Mouse (Mus musculus) stomach, postnatal 0 days (tissue): ENCODE measurements around the gene Tmprss4. TPM values are rescaled to one million over a fixed set of nuclear protein-coding genes. Genes with fewer than 3 reads are reported as not detected.

Experiments
- ATAC-seq: fragments of 200-750 bp; cut with Nextera tagmentation; 2 replicates; pipeline ENCODE4 v1.8.0; 2017; ENCODE audit not compliant: low FRiP score, low TSS enrichment
- DNase-seq: peaks from one replicate; pipeline ENCODE4 v3.0.0-alpha.2; 2016; ENCODE audit warnings: low spot score
- H3K27ac ChIP-seq: fragments of 300-500 bp; sonication (generic); replicated peaks from 2 replicates; pipeline ENCODE4 v1.5.1; 2014; ENCODE audit warnings: mild to moderate bottlenecking, control low read depth
- H3K27me3 ChIP-seq: fragments of 300-500 bp; sonication (generic); 2 replicates; pipeline ENCODE4 v1.6.1; 2014; ENCODE audit warnings: low read length; ENCODE audit not compliant: control insufficient read depth, insufficient read depth
- H3K36me3 ChIP-seq: fragments of 300-500 bp; sonication (generic); 2 replicates; pipeline ENCODE4 v1.6.1; 2014; ENCODE audit warnings: low read length, mixed read lengths; ENCODE audit not compliant: control insufficient read depth, insufficient read depth
- H3K4me1 ChIP-seq: fragments of 300-500 bp; sonication (generic); replicated peaks from 2 replicates; pipeline ENCODE4 v1.6.1; 2014; ENCODE audit warnings: antibody characterized with exemption; ENCODE audit not compliant: control insufficient read depth, insufficient read depth
- H3K4me2 ChIP-seq: fragments of 300-500 bp; sonication (generic); replicated peaks from 2 replicates; pipeline ENCODE4 v1.6.1; 2014; ENCODE audit warnings: low read depth, mild to moderate bottlenecking, control low read depth, moderate library complexity
- H3K4me3 ChIP-seq: fragments of 300-500 bp; sonication (generic); 2 replicates; pipeline ENCODE4 v1.5.1; 2014; ENCODE audit warnings: low read depth, low read length, control low read depth
- H3K9ac ChIP-seq: fragments of 300-500 bp; sonication (generic); 2 replicates; pipeline ENCODE4 v1.6.1; 2014; ENCODE audit warnings: mild to moderate bottlenecking, low read length, control low read depth, mixed read lengths
- H3K9me3 ChIP-seq: fragments of 300-500 bp; sonication (generic); 2 replicates; pipeline ENCODE4 v1.6.1; 2016; ENCODE audit warnings: low read length; ENCODE audit not compliant: control insufficient read depth
- CTCF ChIP-seq: IDR thresholded peaks from 2 replicates; pipeline ENCODE4 v1.5.1; 2016; ENCODE audit warnings: antibody characterized with exemption, low read depth, mild to moderate bottlenecking, moderate library complexity
- EP300 ChIP-seq: optimal IDR thresholded peaks from 2 replicates; pipeline ENCODE3; 2016; ENCODE audit warnings: antibody characterized with exemption
- WGBS: fragments of 180-500 bp; shearing (Covaris S2); extraction: QIAGEN DNeasy Blood & Tissue Kit; methylation state at CpG from one replicate; pipeline ENCODE4 v1.1.7; 2014; 5-methylcytosine and 5-hydroxymethylcytosine counted together
- polyA plus RNA-seq: library from polyadenylated mRNA; unstranded; fragments of >200 nt; fragmentation: Nextera tagmentation; extraction: Ambion mirVana; gene quantifications from 2 replicates; pipeline ENCODE4 v1.2.1, GENCODE M21; 2015

The Tmprss4 gene
- polyA plus RNA-seq, 1 experiment from 2014 or later = 25.3 TPM

GRCm38 (mm10) chr9:45138191-45139032, 65.5 kb downstream of the Tmprss4 start, which contains the start of gene Scn4b:
Gene Scn4b, plus strand, starts transcription at chr9:45138395.
- no peaks in the 10 kb centered on the region for H3K9me3 ChIP-seq
- H3K27ac ChIP-seq = no peak within 1 kb of the TSS
- no peaks in the 10 kb centered on the region for H3K36me3 ChIP-seq
- peak; percentile 51 for DNase-seq
- TF ChIP-seq EP300 (no peak), CTCF (no peak)
- peak within 1 kb of the TSS; percentile 47 for H3K9ac ChIP-seq
- peak within 1 kb of the TSS; percentile 51 for H3K4me3 ChIP-seq
- no peak; the same call in 1 of the 2 replicates for ATAC-seq
- no peaks in the 10 kb centered on the region; the same call in 1 of the 2 replicates for H3K27me3 ChIP-seq
- 0 out of 2 replicates have a peak, but pooled peaks cover 3% of the 10 kb centered on the region for H3K4me1 ChIP-seq
- H3K4me2 ChIP-seq = peak within 1 kb of the TSS; percentile 84
- under 1% methylated on average over 63 of the region's 76 CpGs for WGBS

DNA sequence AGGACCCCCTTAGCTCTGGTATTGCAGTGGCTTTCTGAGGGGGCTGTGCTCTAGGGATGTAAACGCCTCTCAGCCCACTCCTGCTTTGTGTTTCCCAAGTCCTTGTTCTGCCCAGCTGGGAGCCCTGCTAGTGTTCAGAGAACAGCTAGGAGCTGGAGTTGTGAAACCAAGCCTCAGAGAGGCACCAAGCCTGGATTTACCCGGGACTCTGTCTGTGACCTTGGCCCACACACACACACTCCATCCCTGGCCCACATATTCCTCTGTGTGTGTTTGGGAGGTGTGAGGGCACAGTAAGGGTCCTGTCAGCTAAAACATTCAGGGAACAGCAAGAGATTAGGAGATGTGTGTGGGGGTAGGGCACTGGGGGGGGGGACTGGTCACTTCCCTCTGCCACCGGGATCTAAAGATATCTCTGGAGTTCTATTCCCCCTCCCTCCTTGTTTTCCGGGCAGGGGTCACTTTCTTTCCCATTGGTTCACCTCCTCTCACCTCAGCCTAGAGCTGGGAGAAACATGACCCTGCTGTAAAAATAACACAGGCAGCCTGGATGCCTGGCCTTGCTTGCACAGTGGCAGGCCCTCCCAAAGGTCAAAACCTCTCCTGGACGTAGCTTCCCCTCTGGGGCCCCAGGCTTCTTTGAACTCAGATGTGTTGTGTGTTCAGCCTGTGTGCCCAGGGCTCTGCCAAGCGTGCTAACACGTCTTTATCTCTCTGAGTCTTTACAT, 67.3 kb downstream of the Tmprss4 start:
- H3K4me2 ChIP-seq = no peak overlapping the region
- H3K27ac ChIP-seq = no peak overlapping the region
- H3K9me3 ChIP-seq = no peaks in the 10 kb centered on the region
- H3K9ac ChIP-seq = no peak overlapping the region
- no peaks in the 10 kb centered on the region for H3K36me3 ChIP-seq
- H3K27me3 ChIP-seq = no peaks in the 10 kb centered on the region; the same call in 1 of the 2 replicates
- DNase-seq (peak; percentile 35), ATAC-seq (no peak)
- no peak overlapping the region for H3K4me3 ChIP-seq
- no peak for TF ChIP-seq CTCF
- TF ChIP-seq EP300 = no peak
- 26% methylated on average over 7 of the region's 7 CpGs for WGBS
- 0 out of 2 replicates have a peak, but pooled peaks cover 3% of the 10 kb centered on the region for H3K4me1 ChIP-seq

- H3K36me3 ChIP-seq = no peaks in the 10 kb centered on the region
- no peak overlapping the region for H3K9ac ChIP-seq
- H3K4me2 ChIP-seq = no peak overlapping the region
- H3K27ac ChIP-seq = no peak overlapping the region
- H3K9me3 ChIP-seq = no peaks in the 10 kb centered on the region
- DNase-seq (peak; percentile 83), ATAC-seq (peak; percentile 77)
- no peaks in the 10 kb centered on the region; the same call in 1 of the 2 replicates for H3K27me3 ChIP-seq
- no peak overlapping the region for H3K4me3 ChIP-seq
- WGBS = 19% methylated on average over 5 of the region's 5 CpGs
- peak; percentile 83 for TF ChIP-seq CTCF
- TF ChIP-seq EP300 = no peak
- 0 out of 2 replicates have a peak, but pooled peaks cover 3% of the 10 kb centered on the region for H3K4me1 ChIP-seq
These were observed 70.2 kb downstream of the Tmprss4 start for GRCm38 (mm10) chr9:45133484-45134310.

DNA sequence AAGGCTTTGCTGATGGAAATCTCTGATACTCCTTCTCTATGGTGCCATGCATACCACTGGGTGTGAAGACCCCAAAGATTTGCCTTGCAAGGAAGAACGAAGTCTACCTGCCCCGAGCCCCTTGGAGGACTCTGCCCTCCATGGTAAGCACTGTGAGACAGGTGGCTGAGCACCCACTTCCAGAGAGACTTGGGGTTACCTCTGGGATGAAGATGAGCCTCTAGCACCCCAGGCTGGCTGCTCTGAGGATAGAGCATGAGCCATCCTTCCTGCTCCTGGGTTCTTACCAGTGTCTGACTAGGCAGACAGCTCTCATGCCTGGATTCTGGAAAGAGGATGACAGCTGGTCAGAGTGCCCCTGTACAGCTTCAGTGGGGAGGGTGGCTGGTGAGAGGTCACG, 73.8 kb downstream of the Tmprss4 start:
- no peaks in the 10 kb centered on the region for H3K9me3 ChIP-seq
- TF ChIP-seq CTCF = no peak
- TF ChIP-seq EP300 = no peak
- H3K36me3 ChIP-seq = no peaks in the 10 kb centered on the region
- H3K27ac ChIP-seq = no peak overlapping the region
- H3K27me3 ChIP-seq = no peaks in the 10 kb centered on the region
- 79% methylated on average over 3 of the region's 3 CpGs for WGBS
- H3K4me1 ChIP-seq = no peaks in the 10 kb centered on the region
- no peak overlapping the region for H3K9ac ChIP-seq
- ATAC-seq (no peak), DNase-seq (no peak)
- no peak overlapping the region for H3K4me3 ChIP-seq
- H3K4me2 ChIP-seq = no peak overlapping the region

- H3K4me2 ChIP-seq = no peak overlapping the region
- H3K27me3 ChIP-seq = no peaks in the 10 kb centered on the region
- H3K9me3 ChIP-seq = no peaks in the 10 kb centered on the region
- H3K27ac ChIP-seq = no peak overlapping the region
- no peak for ATAC-seq
- no peak overlapping the region for H3K4me3 ChIP-seq
- H3K36me3 ChIP-seq = no peaks in the 10 kb centered on the region
- 51% methylated on average over 7 of the region's 7 CpGs for WGBS
- DNase-seq = no peak
- H3K9ac ChIP-seq = no peak overlapping the region
- H3K4me1 ChIP-seq = no peaks in the 10 kb centered on the region
- TF ChIP-seq EP300 (no peak), CTCF (no peak)
These were observed 77.0 kb downstream of the Tmprss4 start for GRCm38 (mm10) chr9:45126941-45127340.
